Mouse (Mus musculus): ENCODE results near the gene Ghr. TPM values are rescaled to one million over a fixed set of nuclear protein-coding genes. Genes with fewer than 3 reads are reported as not detected.
A peak's percentile ranks its signal among the peaks of the same experiment; 100 is the strongest.

Gene Ghr
- polyA plus RNA-seq, 1 experiment, result 1.6 TPM

DNA sequence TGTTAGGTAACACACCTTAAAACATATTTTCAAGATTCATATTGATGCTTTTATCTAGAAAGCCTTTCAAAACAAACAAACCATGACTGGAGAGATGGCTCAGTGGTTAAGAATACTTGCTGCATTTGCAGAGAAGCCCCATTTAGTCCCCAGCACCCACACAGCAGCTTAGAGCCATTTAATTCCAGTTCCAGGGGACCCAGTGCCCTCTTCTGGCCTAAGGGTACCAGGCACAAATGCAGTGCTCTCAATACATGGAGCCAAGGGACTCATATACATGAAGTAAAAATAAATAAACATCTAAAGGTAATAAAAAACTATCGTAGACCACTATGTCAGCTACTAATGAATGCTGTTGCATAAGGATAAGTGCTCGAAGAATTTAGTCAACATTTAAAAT, 305.9 kb downstream of the Ghr start:
- no peak for DNase-seq (ENCODE audit: low read depth in 1 of 2, low spot score in 2 of 2)
- no peak overlapping the region for H3K4me3 ChIP-seq (ENCODE audit: extremely low read depth, insufficient read depth, insufficient read length)
- peaks cover 19% of the 10 kb centered on the region for H3K36me3 ChIP-seq (ENCODE audit: control insufficient read depth, insufficient read depth, low read length)
- WGBS, result 90% methylated on average over 2 of the region's 2 CpGs
- H3K27me3 ChIP-seq (ENCODE audit: control insufficient read depth, insufficient read depth, low read length), result no peaks in the 10 kb centered on the region
- TF ChIP-seq CTCF (IDR thresholded peaks at IDR 0.05; ENCODE audit: extremely low read depth, insufficient read depth, insufficient read length, insufficient replicate concordance) (no peak), POLR2A (IDR thresholded peaks at IDR 0.05; ENCODE audit: low read depth, low read length) (no peak)
- peaks cover 3% of the 10 kb centered on the region for H3K4me1 ChIP-seq (ENCODE audit: control insufficient read depth, insufficient read depth, insufficient read length)
- H3K27ac ChIP-seq (ENCODE audit: insufficient read depth, low read length), result no peak overlapping the region

DNA sequence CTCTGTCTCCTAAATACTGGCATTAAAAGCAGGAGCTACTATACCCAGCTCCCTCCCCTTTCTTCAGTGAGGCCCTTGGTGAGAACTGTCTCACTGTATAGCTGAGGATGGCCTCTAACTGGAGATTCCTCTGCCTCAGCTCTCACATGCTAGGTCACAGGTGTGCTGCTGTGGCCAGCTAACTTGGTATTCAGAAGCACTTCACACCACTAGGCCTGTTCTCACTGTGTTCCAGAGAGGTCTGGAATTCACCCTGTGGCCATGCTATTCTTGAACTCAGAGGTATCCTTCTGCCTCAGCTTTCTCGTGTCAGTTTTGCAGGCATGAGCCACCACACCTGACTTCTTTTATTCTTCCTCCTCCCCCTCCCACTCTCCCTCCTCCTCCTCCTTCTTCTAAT, 310.1 kb downstream of the Ghr start:
- TF ChIP-seq CTCF (IDR thresholded peaks at IDR 0.05; ENCODE audit: extremely low read depth, insufficient read depth, insufficient read length, insufficient replicate concordance) (no peak), POLR2A (IDR thresholded peaks at IDR 0.05; ENCODE audit: low read depth, low read length) (no peak)
- H3K4me1 ChIP-seq (ENCODE audit: control insufficient read depth, insufficient read depth, insufficient read length), result peaks cover 10% of the 10 kb centered on the region
- DNase-seq (ENCODE audit: low read depth in 1 of 2, low spot score in 2 of 2), result no peak
- 53% methylated on average over 1 of the region's 1 CpGs for WGBS
- H3K4me3 ChIP-seq (ENCODE audit: extremely low read depth, insufficient read depth, insufficient read length), result peak overlapping the region; percentile 3; the same call in 1 of the 2 replicates
- no peak overlapping the region for H3K27ac ChIP-seq (ENCODE audit: insufficient read depth, low read length)
- peaks cover 6% of the 10 kb centered on the region for H3K36me3 ChIP-seq (ENCODE audit: control insufficient read depth, insufficient read depth, low read length)
- no peaks in the 10 kb centered on the region for H3K27me3 ChIP-seq (ENCODE audit: control insufficient read depth, insufficient read depth, low read length)

GRCm38 (mm10) chr15:3271216-3271615, 312.1 kb downstream of the Ghr start:
- TF ChIP-seq CTCF (IDR thresholded peaks at IDR 0.05; ENCODE audit: extremely low read depth, insufficient read depth, insufficient read length, insufficient replicate concordance) (no peak), POLR2A (IDR thresholded peaks at IDR 0.05; ENCODE audit: low read depth, low read length) (no peak)
- peak overlapping the region; percentile 64 for H3K4me3 ChIP-seq (ENCODE audit: extremely low read depth, insufficient read depth, insufficient read length)
- H3K4me1 ChIP-seq (ENCODE audit: control insufficient read depth, insufficient read depth, insufficient read length), result peaks cover 10% of the 10 kb centered on the region
- peak overlapping the region; percentile 46 for H3K27ac ChIP-seq (ENCODE audit: insufficient read depth, low read length)
- WGBS, result 3% methylated on average over 6 of the region's 6 CpGs
- no peak for DNase-seq (ENCODE audit: low read depth in 1 of 2, low spot score in 2 of 2)
- peaks cover 5% of the 10 kb centered on the region for H3K36me3 ChIP-seq (ENCODE audit: control insufficient read depth, insufficient read depth, low read length)
- H3K27me3 ChIP-seq (ENCODE audit: control insufficient read depth, insufficient read depth, low read length), result no peaks in the 10 kb centered on the region

GRCm38 (mm10) chr15:3270646-3271077, 312.6 kb downstream of the Ghr start:
- Histone ChIP-seq H3K27me3 (ENCODE audit: control insufficient read depth, insufficient read depth, low read length) (no peaks in the 10 kb centered on the region), H3K36me3 (ENCODE audit: control insufficient read depth, insufficient read depth, low read length) (peaks cover 2% of the 10 kb centered on the region), H3K27ac (ENCODE audit: insufficient read depth, low read length) (peak overlapping the region; percentile 97), H3K4me3 (ENCODE audit: extremely low read depth, insufficient read depth, insufficient read length) (peak overlapping the region; percentile 62), H3K4me1 (ENCODE audit: control insufficient read depth, insufficient read depth, insufficient read length) (peaks cover 10% of the 10 kb centered on the region)
- WGBS, result under 1% methylated on average over 12 of the region's 12 CpGs
- DNase-seq (ENCODE audit: low read depth in 1 of 2, low spot score in 2 of 2), result peak; percentile 56 to 65
- peak; percentile 91 for TF ChIP-seq POLR2A (IDR thresholded peaks at IDR 0.05; ENCODE audit: low read depth, low read length)
- no peak for TF ChIP-seq CTCF (IDR thresholded peaks at IDR 0.05; ENCODE audit: extremely low read depth, insufficient read depth, insufficient read length, insufficient replicate concordance)

- Histone ChIP-seq H3K36me3 (ENCODE audit: control insufficient read depth, insufficient read depth, low read length) (no peaks in the 10 kb centered on the region), H3K27ac (ENCODE audit: insufficient read depth, low read length) (peak overlapping the region; percentile 97), H3K4me1 (ENCODE audit: control insufficient read depth, insufficient read depth, insufficient read length) (peaks cover 10% of the 10 kb centered on the region), H3K27me3 (ENCODE audit: control insufficient read depth, insufficient read depth, low read length) (no peaks in the 10 kb centered on the region), H3K4me3 (ENCODE audit: extremely low read depth, insufficient read depth, insufficient read length) (peak overlapping the region; percentile 25; the same call in 1 of the 2 replicates)
- TF ChIP-seq CTCF (IDR thresholded peaks at IDR 0.05; ENCODE audit: extremely low read depth, insufficient read depth, insufficient read length, insufficient replicate concordance) (no peak), POLR2A (IDR thresholded peaks at IDR 0.05; ENCODE audit: low read depth, low read length) (no peak)
- WGBS, result 17% methylated on average over 6 of the region's 6 CpGs
- DNase-seq (ENCODE audit: low read depth in 1 of 2, low spot score in 2 of 2), result no peak
Measured at GRCm38 (mm10) chr15:3269996-3270645, 313.2 kb downstream of the Ghr start.

- no peak for DNase-seq (ENCODE audit: low read depth in 1 of 2, low spot score in 2 of 2)
- no peak overlapping the region for H3K27ac ChIP-seq (ENCODE audit: insufficient read depth, low read length)
- WGBS, result 85% methylated on average over 4 of the region's 4 CpGs
- TF ChIP-seq CTCF (IDR thresholded peaks at IDR 0.05; ENCODE audit: extremely low read depth, insufficient read depth, insufficient read length, insufficient replicate concordance) (no peak), POLR2A (IDR thresholded peaks at IDR 0.05; ENCODE audit: low read depth, low read length) (no peak)
- H3K4me3 ChIP-seq (ENCODE audit: extremely low read depth, insufficient read depth, insufficient read length), result no peak overlapping the region
- H3K4me1 ChIP-seq (ENCODE audit: control insufficient read depth, insufficient read depth, insufficient read length), result peaks cover 10% of the 10 kb centered on the region
- no peaks in the 10 kb centered on the region for H3K27me3 ChIP-seq (ENCODE audit: control insufficient read depth, insufficient read depth, low read length)
- H3K36me3 ChIP-seq (ENCODE audit: control insufficient read depth, insufficient read depth, low read length), result no peaks in the 10 kb centered on the region
Measured at GRCm38 (mm10) chr15:3269496-3269895, 313.8 kb downstream of the Ghr start.

GRCm38 (mm10) chr15:3268247-3268646, 315.0 kb downstream of the Ghr start, which contains the start of gene Selenop:
Gene Selenop, plus strand, starts transcription at chr15:3268547.
- H3K27ac ChIP-seq (ENCODE audit: insufficient read depth, low read length), result no peak within 1 kb of the TSS
- H3K36me3 ChIP-seq (ENCODE audit: control insufficient read depth, insufficient read depth, low read length), result no peaks in the 10 kb centered on the region
- H3K4me3 ChIP-seq (ENCODE audit: extremely low read depth, insufficient read depth, insufficient read length), result no peak within 1 kb of the TSS
- peaks cover 9% of the 10 kb centered on the region for H3K4me1 ChIP-seq (ENCODE audit: control insufficient read depth, insufficient read depth, insufficient read length)
- DNase-seq (ENCODE audit: low read depth in 1 of 2, low spot score in 2 of 2), result no peak
- WGBS, result 85% methylated on average over 6 of the region's 6 CpGs
- TF ChIP-seq POLR2A (IDR thresholded peaks at IDR 0.05; ENCODE audit: low read depth, low read length), result no peak
- TF ChIP-seq CTCF (IDR thresholded peaks at IDR 0.05; ENCODE audit: extremely low read depth, insufficient read depth, insufficient read length, insufficient replicate concordance), result no peak
- no peaks in the 10 kb centered on the region for H3K27me3 ChIP-seq (ENCODE audit: control insufficient read depth, insufficient read depth, low read length)
